Mouse (Mus musculus): ENCODE measurements around the gene Lrrc23. TPM values are rescaled to one million over a fixed set of nuclear protein-coding genes. Genes with fewer than 3 reads are reported as not detected.

Gene Lrrc23
- total RNA-seq, 2 experiments from 2014 or later, result 0.18 TPM; not detected in 1

DNA sequence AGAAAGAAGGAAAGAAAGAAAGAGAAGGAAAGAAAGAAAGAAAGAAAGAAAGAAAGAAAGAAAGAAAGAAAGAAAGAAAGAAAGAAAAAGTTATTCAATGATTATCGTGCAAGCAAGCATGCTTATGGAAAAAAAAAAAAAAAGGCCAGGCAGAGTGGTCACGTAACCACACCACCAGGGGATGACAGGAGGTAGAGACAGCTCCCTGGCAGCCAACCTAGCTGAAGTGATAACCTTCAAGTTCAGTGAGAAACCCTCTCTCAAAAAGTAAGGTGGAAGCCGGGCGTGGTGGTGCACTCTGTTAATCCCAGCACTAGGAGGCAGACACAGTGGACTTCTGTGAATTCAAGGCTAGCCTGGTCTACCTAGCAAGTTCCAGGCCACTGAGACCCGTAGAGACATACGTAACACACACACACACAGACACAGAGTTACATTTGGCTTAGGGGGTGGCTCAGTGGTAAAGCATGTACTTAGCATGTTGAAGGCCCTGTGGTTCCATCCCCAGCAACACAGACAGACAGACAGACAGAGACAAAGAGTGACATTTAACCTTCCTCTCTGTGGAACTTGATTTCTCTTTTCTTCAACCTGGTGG, 56.6 kb downstream of the Lrrc23 start:
- DNase-seq, result no peak
- intact Hi-C loops (cut with DNase I), result no loop called here

DNA sequence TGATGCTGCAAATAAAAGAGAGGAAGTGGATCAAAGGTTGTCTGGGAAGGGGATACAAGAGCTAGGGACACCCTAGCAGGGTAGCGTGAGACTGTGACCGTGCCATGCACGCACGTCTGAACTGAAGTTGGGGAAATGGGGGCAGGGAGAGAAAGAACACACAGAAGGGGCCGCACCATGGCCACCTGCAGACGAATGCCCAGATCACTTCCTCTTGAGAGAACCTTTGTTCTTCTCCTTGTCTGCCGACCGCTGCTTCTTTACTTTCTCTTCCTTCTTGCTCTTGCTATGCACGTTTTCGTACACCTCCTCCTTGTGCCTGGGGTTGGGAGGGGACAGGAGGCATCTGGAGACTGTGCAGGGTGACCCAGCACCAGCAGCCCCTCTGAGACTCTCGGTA, 58.6 kb downstream of the Lrrc23 start:
- intact Hi-C loops (cut with DNase I), result no loop called here
- no peak for DNase-seq

Other genes with a start within 250 kb of the Lrrc23 start
- 10 to 100 TPM; 17.5 TPM for gene C1s1, start 237.4 kb downstream of the Lrrc23 start, total RNA-seq (2021)
- gene C1rb, start 209.4 kb downstream of the Lrrc23 start, total RNA-seq (2021), result 1 to 10 TPM in 1 of 2 experiments, under 1 TPM in 1; 0.89 to 1.2 TPM
- gene C1s2, start 143.6 kb downstream of the Lrrc23 start, total RNA-seq (2021), result under 1 TPM; 0.32 to 0.56 TPM
- 10 to 100 TPM; 16.3 to 18.3 TPM for gene Lpcat3, start 116.7 kb downstream of the Lrrc23 start, total RNA-seq (2021)
- 10 to 100 TPM; 51.9 to 53.8 TPM for gene Emg1, start 67.5 kb downstream of the Lrrc23 start, total RNA-seq (2021)
- gene Phb2, start 67.4 kb downstream of the Lrrc23 start, total RNA-seq (2021), result 100 to 1,000 TPM; 140 to 161 TPM
- gene Ptpn6, start 41.0 kb downstream of the Lrrc23 start, total RNA-seq (2021), result 1 to 10 TPM in 1 of 2 experiments, under 1 TPM in 1; 0.64 to 2.5 TPM
- 100 to 1,000 TPM; 150 to 160 TPM for gene Grcc10, start 38.4 kb downstream of the Lrrc23 start, total RNA-seq (2021)
- gene Gm45234, start 23.7 kb downstream of the Lrrc23 start, total RNA-seq (2021), result under 1 TPM in 1 of 2 experiments, not detected in 1; 0.08 TPM
- 10 to 100 TPM; 38.3 to 40.7 TPM for gene Atn1, start 23.2 kb downstream of the Lrrc23 start, total RNA-seq (2021)
- 1 to 10 TPM; 1.4 to 1.8 TPM for gene Eno2, start 10.1 kb downstream of the Lrrc23 start, total RNA-seq (2021)
- 1 to 10 TPM; 2.3 to 2.5 TPM for gene Spsb2, start 28.9 kb upstream of the Lrrc23 start, total RNA-seq (2021)
- gene Tpi1, start 34.6 kb upstream of the Lrrc23 start, total RNA-seq (2021), result 1,000 to 10,000 TPM; 2,608 to 3,105 TPM
- gene Usp5, start 49.8 kb upstream of the Lrrc23 start, total RNA-seq (2021), result 10 to 100 TPM; 41.7 to 43.2 TPM
- 1 to 10 TPM; 1.5 to 1.8 TPM for gene Cdca3, start 49.8 kb upstream of the Lrrc23 start, total RNA-seq (2021)
- gene Gnb3, start 60.5 kb upstream of the Lrrc23 start, total RNA-seq (2021), result 1 to 10 TPM; 1.2 to 1.6 TPM
- gene P3h3, start 78.0 kb upstream of the Lrrc23 start, total RNA-seq (2021), result 1 to 10 TPM; 7.5 to 7.9 TPM
- under 1 TPM; 0.12 to 0.23 TPM for gene Gpr162, start 84.3 kb upstream of the Lrrc23 start, total RNA-seq (2021)
- 1 to 10 TPM in 1 of 2 experiments, not detected in 1; 2.8 TPM for gene Cd4, start 108.5 kb upstream of the Lrrc23 start, total RNA-seq (2021)
- under 1 TPM in 1 of 2 experiments, not detected in 1; 0.25 TPM for gene Lag3, start 132.0 kb upstream of the Lrrc23 start, total RNA-seq (2021)
- 100 to 1,000 TPM; 101 to 129 TPM for gene Ptms, start 140.4 kb upstream of the Lrrc23 start, total RNA-seq (2021)
- 100 to 1,000 TPM; 201 to 209 TPM for gene Mlf2, start 151.7 kb upstream of the Lrrc23 start, total RNA-seq (2021)
- gene Cops7a, start 185.8 kb upstream of the Lrrc23 start, total RNA-seq (2021), result 100 to 1,000 TPM in 1 of 2 experiments, 10 to 100 TPM in 1; 98.3 to 107 TPM
- gene Pianp, start 217.0 kb upstream of the Lrrc23 start, total RNA-seq (2021), result 1 to 10 TPM in 1 of 2 experiments, under 1 TPM in 1; 0.10 to 1.3 TPM
- 10 to 100 TPM; 20.3 to 22.8 TPM for gene Zfp384, start 229.4 kb upstream of the Lrrc23 start, total RNA-seq (2021)

Measured in gastrocnemius, postnatal 36 days (tissue).